Mouse (Mus musculus) ovary, postnatal 36 days (tissue): ENCODE data around the gene Ubald2.

ENCODE experiments used
- DNase-seq: peaks from one replicate; pipeline ENCODE4 v3.0.0; 2022; ENCODE audit warnings: low spot score, mixed read lengths

Gene Ubald2

GRCm38 (mm10) chr11:116434287-116434966, 533 bp downstream of the Ubald2 start:
- DNase-seq, result peak; percentile 80

GRCm38 (mm10) chr11:116434967-116435752, 1.3 kb downstream of the Ubald2 start:
- DNase-seq, result no peak

DNA sequence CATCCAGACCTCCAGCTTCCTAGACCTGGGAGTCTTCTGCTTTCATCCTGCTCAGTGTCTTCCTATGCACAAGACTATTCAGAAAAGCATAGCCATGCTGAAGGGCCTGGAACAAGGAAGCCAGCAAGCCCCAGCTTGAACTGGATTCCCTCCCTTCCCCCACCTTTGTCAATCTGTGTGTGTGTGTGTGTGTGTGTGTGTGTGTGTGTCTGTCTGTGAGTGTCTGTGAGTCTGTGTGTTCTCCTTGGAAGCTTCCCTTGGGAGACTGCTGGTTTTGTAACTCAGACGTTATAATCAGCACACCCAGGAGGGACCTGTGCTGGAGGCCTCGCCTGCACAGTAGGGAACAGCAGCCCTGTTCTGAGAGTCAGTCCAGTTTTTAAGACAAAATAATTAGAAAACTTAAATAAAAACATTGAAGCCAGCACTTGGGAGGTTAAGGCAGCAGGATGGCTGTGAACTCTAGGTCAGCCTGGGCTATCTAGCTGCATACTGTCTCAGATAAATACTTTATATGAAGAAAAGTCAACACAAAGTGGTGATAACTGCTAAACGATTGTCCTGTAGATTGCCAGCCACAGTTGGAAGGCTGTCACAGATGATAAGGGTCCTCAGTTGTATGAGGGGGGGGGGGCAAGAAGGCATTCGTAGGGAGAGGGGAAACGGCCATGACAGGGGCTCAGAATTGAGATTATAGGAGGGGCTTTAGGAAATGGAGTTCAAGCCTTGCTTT, 2.3 kb downstream of the Ubald2 start:
- DNase-seq, result no peak

GRCm38 (mm10) chr11:116436725-116437331, 2.9 kb downstream of the Ubald2 start:
- DNase-seq, result no peak

DNA sequence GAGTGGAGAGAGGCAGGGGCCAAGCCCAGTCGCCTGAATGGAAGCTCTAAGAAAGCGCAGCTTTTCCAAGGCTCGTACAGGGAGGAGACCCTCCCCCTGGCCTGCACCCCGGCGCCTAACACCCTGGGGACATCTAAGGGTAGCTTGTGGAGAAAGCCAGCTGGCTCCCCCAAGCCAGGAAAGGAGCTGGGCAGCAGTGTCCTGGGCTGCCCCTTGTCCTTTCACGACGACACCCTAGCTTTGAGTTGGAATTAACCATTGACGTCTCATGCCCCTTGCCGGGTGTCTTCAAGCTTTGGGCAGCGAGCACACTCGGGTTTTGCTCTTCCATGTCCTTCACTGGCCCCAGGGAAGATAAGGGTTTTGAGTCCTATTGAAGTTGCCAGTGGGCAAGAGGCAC, 3.6 kb downstream of the Ubald2 start:
- no peak for DNase-seq

DNA sequence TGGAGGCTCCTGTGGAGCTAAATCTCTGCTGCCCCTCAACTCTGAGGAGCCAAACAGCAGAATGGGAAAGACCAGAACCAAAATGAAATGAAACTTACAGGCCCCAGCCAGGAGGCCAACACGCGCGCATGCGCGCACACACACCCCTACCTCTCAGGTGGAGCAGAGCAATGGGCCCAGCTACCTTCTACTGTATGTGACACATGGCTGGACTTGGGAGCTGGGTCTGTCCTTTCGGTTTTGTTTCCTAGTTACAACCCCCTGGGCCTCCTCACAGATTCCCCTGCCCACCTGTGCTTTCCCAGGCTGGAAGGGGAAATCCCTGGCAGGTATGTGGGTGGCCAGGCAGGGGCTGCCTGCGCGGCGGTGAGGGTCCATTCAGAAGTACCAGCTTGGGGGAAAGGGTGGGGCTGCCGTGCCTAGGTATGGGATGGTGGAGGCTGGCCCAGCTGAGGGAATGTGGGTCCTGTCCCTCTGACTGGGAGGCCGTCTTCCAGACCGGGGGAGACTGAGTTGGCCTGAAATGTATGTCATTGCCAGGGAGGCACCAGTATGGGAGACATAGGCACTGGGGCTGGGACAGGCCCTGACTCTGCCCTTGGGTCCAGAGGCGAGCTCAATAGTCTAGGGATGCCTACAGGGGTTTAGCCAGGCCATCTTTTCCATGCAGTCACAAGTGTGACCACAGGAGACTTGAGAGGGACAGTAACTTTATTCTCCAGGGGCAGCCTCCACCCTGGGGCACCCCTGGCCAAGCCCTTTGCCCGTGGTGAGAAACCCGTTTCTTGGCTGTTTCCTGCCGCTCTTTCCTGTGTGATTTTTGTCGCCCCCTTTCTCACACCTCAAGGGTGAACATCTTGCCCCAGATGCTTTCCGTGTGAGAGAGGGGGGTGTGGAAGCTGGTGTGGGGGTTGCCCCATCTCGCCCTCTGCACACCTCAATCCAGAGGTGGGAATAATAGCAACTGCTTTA, 5.7 kb downstream of the Ubald2 start:
- DNase-seq, result no peak

DNA sequence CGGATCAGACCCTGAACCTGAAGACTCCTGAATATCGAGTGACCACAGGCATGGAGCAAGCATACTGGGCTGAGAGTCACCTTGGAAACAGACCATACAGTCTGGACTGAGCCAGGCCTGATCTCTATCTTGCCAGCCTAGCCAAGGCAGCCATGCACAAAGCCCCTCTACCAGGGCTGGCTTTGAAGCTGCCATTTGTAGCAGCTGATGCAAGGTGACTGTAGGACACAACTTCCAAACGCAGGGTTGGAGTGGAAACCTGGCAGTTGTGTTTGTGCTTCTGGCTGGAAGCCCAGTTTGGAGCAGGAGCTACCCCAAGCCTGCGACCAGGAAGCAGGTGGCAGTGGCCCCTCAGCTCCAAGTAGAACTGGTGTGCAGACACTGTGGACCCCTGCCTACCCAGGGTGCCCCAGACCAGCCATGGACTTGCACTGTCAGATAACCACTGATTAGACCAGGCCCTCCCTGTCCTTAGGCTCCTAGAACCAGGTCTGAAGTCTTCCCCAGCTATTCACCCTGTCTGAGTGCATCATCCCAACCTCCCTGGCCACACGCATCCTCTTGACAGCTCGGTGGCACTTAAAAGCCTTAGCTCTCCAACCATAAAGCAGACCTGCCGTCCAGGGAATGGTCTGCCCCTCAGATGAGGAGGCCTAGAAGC, 6.6 kb downstream of the Ubald2 start:
- DNase-seq, result no peak

- DNase-seq, result no peak
Measured at GRCm38 (mm10) chr11:116442129-116442866, 8.4 kb downstream of the Ubald2 start.

DNA sequence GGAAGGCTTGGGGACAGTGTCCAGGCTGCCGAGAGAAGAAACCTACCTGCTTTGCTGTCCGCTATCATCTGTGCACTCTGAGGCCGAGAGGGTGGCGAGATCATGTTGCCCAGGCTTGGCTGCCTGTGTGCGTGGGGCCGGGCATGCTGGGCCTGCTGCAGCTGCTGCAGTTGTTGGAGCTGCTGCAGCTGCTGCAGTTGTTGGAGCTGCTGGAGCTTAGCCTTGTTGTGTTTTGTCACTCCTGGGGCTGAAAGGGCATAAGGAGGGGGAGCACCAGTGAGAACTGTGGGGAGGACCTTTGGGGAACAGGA, 8.9 kb downstream of the Ubald2 start:
- no peak for DNase-seq

- DNase-seq, result no peak
Measured at GRCm38 (mm10) chr11:116443311-116443710, 9.4 kb downstream of the Ubald2 start.

DNA sequence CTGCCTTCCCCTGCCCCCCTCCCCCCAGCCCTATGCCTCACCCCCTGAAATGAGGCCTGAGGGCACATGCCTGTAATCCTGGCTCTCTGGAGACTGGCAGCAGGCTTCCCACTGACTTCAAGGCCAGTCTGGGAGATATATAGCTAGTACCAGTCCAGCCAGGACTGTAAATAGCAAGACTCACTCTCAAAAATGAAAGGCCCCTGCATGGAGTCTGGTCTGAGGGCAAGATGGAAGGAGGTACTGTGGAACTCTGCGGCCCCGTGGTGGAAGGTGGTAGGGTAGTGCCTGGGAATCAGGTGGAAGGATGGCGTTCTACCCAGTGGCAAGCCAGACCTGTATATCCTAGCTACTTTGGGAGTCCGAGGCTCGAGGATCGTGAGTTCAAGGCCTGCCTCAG, 10.0 kb downstream of the Ubald2 start:
- DNase-seq, result no peak

DNA sequence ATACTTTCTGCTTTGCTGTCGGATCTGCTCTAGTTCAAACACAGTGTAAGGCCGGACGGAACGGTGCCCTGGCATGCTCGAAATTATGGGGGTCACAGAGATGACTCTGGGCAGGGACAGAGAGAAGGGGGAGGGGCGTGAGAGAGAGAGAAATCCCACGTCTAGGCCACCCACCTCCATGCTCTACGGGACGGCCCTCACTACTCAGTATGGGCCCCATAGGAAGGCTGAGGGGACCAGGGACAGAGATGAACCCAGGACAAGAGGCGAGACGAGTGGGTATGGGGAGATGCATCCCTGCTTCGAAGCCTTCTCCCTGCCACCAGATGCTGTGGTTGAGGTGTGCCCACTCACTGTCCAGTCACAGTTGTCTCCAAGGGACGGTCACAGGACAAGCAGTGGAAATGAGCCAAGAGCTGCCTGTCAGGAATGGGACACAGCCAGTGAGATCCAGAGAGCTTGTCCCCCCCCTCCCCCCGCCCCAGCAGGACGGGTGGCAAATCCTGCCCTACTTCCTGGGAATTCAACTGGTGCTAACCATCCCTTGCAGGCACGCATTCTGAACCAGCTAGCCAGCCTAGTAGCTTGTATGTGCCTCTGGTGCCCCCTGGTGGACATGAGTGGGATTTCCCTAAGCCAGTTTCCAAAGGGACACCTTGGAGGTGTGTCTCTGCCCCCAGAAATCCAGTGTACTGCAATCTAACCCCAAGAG, 11.9 kb downstream of the Ubald2 start:
- peak; percentile 87 for DNase-seq

GRCm38 (mm10) chr11:116446308-116446887, 12.5 kb downstream of the Ubald2 start:
- DNase-seq, result no peak

DNA sequence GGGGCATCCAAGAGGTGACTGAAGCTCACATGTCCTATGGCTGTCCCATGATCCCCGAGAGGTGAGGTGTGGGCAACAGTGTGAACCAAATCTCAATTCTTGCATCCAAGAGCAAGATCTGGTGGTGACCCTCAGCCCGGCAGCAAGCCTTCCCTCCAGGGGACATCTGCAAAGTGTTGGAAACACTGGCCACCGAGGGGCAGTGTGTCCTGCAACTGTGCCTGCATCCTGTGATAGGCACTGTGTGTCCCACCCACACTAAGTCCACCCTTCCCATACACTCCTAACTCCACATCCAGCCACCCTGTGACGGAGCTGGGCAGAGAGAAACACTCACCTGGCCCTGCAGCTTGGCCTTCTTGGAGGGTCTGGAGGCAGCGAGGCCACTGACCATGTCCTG, 13.9 kb downstream of the Ubald2 start:
- DNase-seq, result no peak

DNA sequence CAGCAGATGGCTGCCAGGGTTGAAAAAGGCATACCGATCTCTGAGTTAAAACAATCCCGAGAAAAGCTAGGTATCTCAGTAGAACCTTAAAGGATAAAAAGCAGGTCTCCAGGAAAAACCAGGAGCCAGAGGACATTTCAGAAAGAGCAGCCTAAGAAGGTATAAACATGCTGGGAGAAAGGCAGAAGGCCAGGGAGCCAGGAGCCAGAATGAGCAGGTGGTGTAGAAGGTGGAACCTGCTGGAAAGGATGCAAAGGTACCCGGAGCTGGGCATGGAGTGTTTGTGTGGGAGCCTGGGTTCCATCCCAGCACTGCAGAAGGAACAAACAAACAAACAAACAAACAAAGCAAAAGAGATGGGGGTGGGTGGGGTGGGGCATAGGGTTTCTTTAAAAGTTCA, 15.4 kb downstream of the Ubald2 start:
- DNase-seq, result no peak

GRCm38 (mm10) chr11:116453889-116454288, 20.0 kb downstream of the Ubald2 start:
- DNase-seq, result no peak

- no peak for DNase-seq
Measured at GRCm38 (mm10) chr11:116456234-116456633, 22.3 kb downstream of the Ubald2 start.

DNA sequence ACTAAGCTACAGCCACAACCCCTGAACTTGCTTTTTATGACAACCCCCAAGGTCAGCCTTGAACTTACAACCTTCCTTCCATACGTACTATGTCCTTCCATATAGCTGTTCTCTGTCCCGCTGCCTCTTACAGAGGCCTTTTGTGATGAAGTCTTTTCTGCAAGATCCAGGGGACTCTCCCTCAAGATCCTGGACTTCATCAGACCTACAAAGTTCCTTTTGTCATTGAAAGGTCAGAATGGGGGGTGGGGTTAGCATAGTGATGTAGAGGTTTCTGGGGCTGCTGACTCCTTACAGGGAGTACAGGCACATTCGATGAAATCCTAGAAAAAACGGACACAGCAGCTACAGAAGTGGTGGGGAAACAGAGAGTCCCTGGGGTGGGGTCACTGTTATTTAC, 25.9 kb downstream of the Ubald2 start:
- no peak for DNase-seq

DNA sequence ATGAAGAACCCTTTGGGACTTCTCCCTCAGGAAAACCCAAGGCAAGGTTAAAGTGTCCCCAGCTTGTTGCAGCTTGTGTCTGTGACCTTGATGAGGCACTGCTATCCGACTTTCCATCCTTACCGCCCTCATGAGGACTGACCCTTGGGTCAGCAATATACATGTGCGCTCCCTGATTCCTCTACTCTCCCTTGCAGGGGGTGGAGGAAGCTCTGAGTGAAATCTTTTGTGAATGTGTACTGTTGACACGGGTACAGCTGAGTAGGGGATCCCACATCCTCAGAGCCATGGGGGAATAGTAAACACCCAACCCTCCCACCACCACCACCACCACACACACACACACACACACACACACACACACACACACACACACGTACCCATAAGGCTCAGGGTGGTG, 29.4 kb downstream of the Ubald2 start:
- no peak for DNase-seq
